Mouse (Mus musculus): ENCODE results near the gene Lsmem1.

- TF ChIP-seq EP300 (IDR thresholded peaks at IDR 0.05; ENCODE audit: low read depth) (no peak), CTCF (IDR thresholded peaks at IDR 0.05; ENCODE audit: low read depth) (no peak)
Observed at GRCm38 (mm10) chr12:40154188-40154587, 45.1 kb downstream of the Lsmem1 start.

Measured in heart, postnatal 0 days (tissue).